Mouse (Mus musculus) cortical plate, adult 2 months (tissue): ENCODE measurements around the gene Cgnl1. TPM values are rescaled to one million over a fixed set of nuclear protein-coding genes. Genes with fewer than 3 reads are reported as not detected.

ENCODE experiments used
- H3K27ac ChIP-seq: fragments of 200-500 bp; 2 replicates; pipeline ENCODE4 v1.5.1; 2012; ENCODE audit warnings: low read length, control low read depth, inconsistent platforms; ENCODE audit not compliant: insufficient read depth
- H3K4me1 ChIP-seq: fragments of 200-500 bp; 2 replicates; pipeline ENCODE4 v1.6.1; 2011; ENCODE audit warnings: low read length; ENCODE audit not compliant: control insufficient read depth, insufficient read depth
- H3K4me3 ChIP-seq: fragments of 200-500 bp; 2 replicates; pipeline ENCODE4 v1.5.1; 2011; ENCODE audit warnings: mild to moderate bottlenecking, low read length, control low read depth; ENCODE audit not compliant: insufficient read depth
- CTCF ChIP-seq: fragments of 200-500 bp; IDR thresholded peaks from 2 replicates; pipeline ENCODE4 v1.5.1; 2011; ENCODE audit warnings: mild to moderate bottlenecking, control low read depth, low read length; ENCODE audit not compliant: insufficient read depth; ENCODE audit errors: extremely low read depth
- POLR2A ChIP-seq: fragments of 200-500 bp; IDR thresholded peaks from 2 replicates; pipeline ENCODE4 v1.6.1; 2011; ENCODE audit warnings: mild to moderate bottlenecking, low read length, control low read depth; ENCODE audit not compliant: insufficient read depth; ENCODE audit errors: extremely low read depth
- polyA plus RNA-seq: library from polyadenylated mRNA; depleted of rRNA; stranded (reverse); fragments of >200 nt; gene quantifications from 2 replicates; pipeline ENCODE4 v1.2.3, GENCODE M21; 2012

The Cgnl1 gene
- polyA plus RNA-seq, 1 experiment: 6.0 TPM

GRCm38 (mm10) chr9:71679103-71679815 is 92.1 kb downstream of the Cgnl1 start:
- TF ChIP-seq CTCF (no peak), POLR2A (no peak)
- H3K27ac ChIP-seq: no peak overlapping the region
- no peaks in the 10 kb centered on the region for H3K4me1 ChIP-seq

GRCm38 (mm10) chr9:71676988-71677688 is 94.3 kb downstream of the Cgnl1 start:
- no peak overlapping the region for H3K4me3 ChIP-seq
- H3K4me1 ChIP-seq: no peaks in the 10 kb centered on the region
- TF ChIP-seq POLR2A (no peak), CTCF (no peak)
- no peak overlapping the region for H3K27ac ChIP-seq

More at GRCm38 (mm10) chr9:71679103-71679815, 92.1 kb downstream of the Cgnl1 start:
- H3K4me3 ChIP-seq: no peak overlapping the region

GRCm38 (mm10) chr9:71675799-71676414 is 95.5 kb downstream of the Cgnl1 start:
- H3K4me3 ChIP-seq: no peak overlapping the region
- H3K27ac ChIP-seq: no peak overlapping the region
- H3K4me1 ChIP-seq: no peaks in the 10 kb centered on the region
- TF ChIP-seq CTCF (no peak), POLR2A (no peak)

GRCm38 (mm10) chr9:71675216-71675615 is 96.2 kb downstream of the Cgnl1 start:
- H3K4me3 ChIP-seq: no peak overlapping the region
- H3K27ac ChIP-seq: no peak overlapping the region
- TF ChIP-seq CTCF: no peak
- TF ChIP-seq POLR2A: no peak
- no peaks in the 10 kb centered on the region for H3K4me1 ChIP-seq

- TF ChIP-seq CTCF (no peak), POLR2A (no peak)
- H3K4me1 ChIP-seq: no peaks in the 10 kb centered on the region
- no peak overlapping the region for H3K4me3 ChIP-seq
- H3K27ac ChIP-seq: no peak overlapping the region
Measured at GRCm38 (mm10) chr9:71674476-71674875, 96.9 kb downstream of the Cgnl1 start.

GRCm38 (mm10) chr9:71672495-71672894 is 98.9 kb downstream of the Cgnl1 start:
- Histone ChIP-seq H3K27ac (no peak overlapping the region), H3K4me3 (no peak overlapping the region)

GRCm38 (mm10) chr9:71670677-71671076 is 100.7 kb downstream of the Cgnl1 start:
- no peak overlapping the region for H3K27ac ChIP-seq
- no peak overlapping the region for H3K4me3 ChIP-seq
- H3K4me1 ChIP-seq: no peaks in the 10 kb centered on the region
- TF ChIP-seq POLR2A (no peak), CTCF (no peak)

More at GRCm38 (mm10) chr9:71672495-71672894, 98.9 kb downstream of the Cgnl1 start:
- no peaks in the 10 kb centered on the region for H3K4me1 ChIP-seq
- TF ChIP-seq POLR2A (no peak), CTCF (no peak)

- Histone ChIP-seq H3K4me3 (no peak overlapping the region), H3K4me1 (0 out of 2 replicates have a peak, but pooled peaks cover 1% of the 10 kb centered on the region), H3K27ac (peak overlapping the region; percentile 58)
- TF ChIP-seq POLR2A: no peak
- TF ChIP-seq CTCF: no peak
Measured at GRCm38 (mm10) chr9:71667616-71668015, 103.8 kb downstream of the Cgnl1 start.

- no peak overlapping the region for H3K4me3 ChIP-seq
- TF ChIP-seq POLR2A (no peak), CTCF (no peak)
- no peak overlapping the region for H3K27ac ChIP-seq
- 0 out of 2 replicates have a peak, but pooled peaks cover 1% of the 10 kb centered on the region for H3K4me1 ChIP-seq
Measured at GRCm38 (mm10) chr9:71666432-71666831, 105.0 kb downstream of the Cgnl1 start.

- Histone ChIP-seq H3K4me3 (no peak overlapping the region), H3K4me1 (0 out of 2 replicates have a peak, but pooled peaks cover 1% of the 10 kb centered on the region), H3K27ac (no peak overlapping the region)
- TF ChIP-seq POLR2A: no peak
- no peak for TF ChIP-seq CTCF
Measured at GRCm38 (mm10) chr9:71665493-71665892, 105.9 kb downstream of the Cgnl1 start.

- H3K4me3 ChIP-seq: no peak overlapping the region
Measured at GRCm38 (mm10) chr9:71664855-71665254, 106.5 kb downstream of the Cgnl1 start.

More at GRCm38 (mm10) chr9:71664855-71665254, 106.5 kb downstream of the Cgnl1 start:
- 0 out of 2 replicates have a peak, but pooled peaks cover 1% of the 10 kb centered on the region for H3K4me1 ChIP-seq
- no peak overlapping the region for H3K27ac ChIP-seq
- no peak for TF ChIP-seq POLR2A
- TF ChIP-seq CTCF: no peak
